Mouse (Mus musculus) right cerebral cortex, postnatal 14 days (tissue): Measurements from ENCODE around the gene Srek1.

ENCODE experiments used
- DNase-seq: peaks from one replicate; pipeline ENCODE4 v3.0.0; 2022

Gene Srek1

GRCm38 (mm10) chr13:103774119-103774757, at the start of gene Srek1:
Srek1 (minus strand) TSS chr13:103774608.
- peak; percentile 97 for DNase-seq

GRCm38 (mm10) chr13:103822270-103822669, 47.9 kb upstream of the Srek1 start:
- no peak for DNase-seq

- no peak for DNase-seq
Measured at GRCm38 (mm10) chr13:103819377-103819776, 45.0 kb upstream of the Srek1 start.

GRCm38 (mm10) chr13:103817935-103818334, 43.5 kb upstream of the Srek1 start:
- no peak for DNase-seq

GRCm38 (mm10) chr13:103807464-103807863, 33.1 kb upstream of the Srek1 start:
- no peak for DNase-seq

GRCm38 (mm10) chr13:103806210-103806851, 31.9 kb upstream of the Srek1 start:
- DNase-seq: peak; percentile 51

- no peak for DNase-seq
Measured at GRCm38 (mm10) chr13:103803721-103804120, 29.3 kb upstream of the Srek1 start.

GRCm38 (mm10) chr13:103801021-103801420, 26.6 kb upstream of the Srek1 start:
- DNase-seq: no peak

GRCm38 (mm10) chr13:103794688-103795543, 20.5 kb upstream of the Srek1 start:
- no peak for DNase-seq

- peak; percentile 35 for DNase-seq
Measured at GRCm38 (mm10) chr13:103779922-103780585, 5.6 kb upstream of the Srek1 start.

- no peak for DNase-seq
Measured at GRCm38 (mm10) chr13:103777126-103777525, 2.7 kb upstream of the Srek1 start.

GRCm38 (mm10) chr13:103773407-103774118, 845 bp downstream of the Srek1 start:
- DNase-seq: no peak

- peak; percentile 17 for DNase-seq
Measured at GRCm38 (mm10) chr13:103772917-103773316, 1.5 kb downstream of the Srek1 start.

GRCm38 (mm10) chr13:103770821-103771220, 3.6 kb downstream of the Srek1 start:
- DNase-seq: no peak

- DNase-seq: no peak
Measured at GRCm38 (mm10) chr13:103767935-103768334, 6.5 kb downstream of the Srek1 start.

- DNase-seq: no peak
Measured at GRCm38 (mm10) chr13:103763640-103764039, 10.8 kb downstream of the Srek1 start.

- DNase-seq: no peak
Measured at GRCm38 (mm10) chr13:103761971-103762370, 12.4 kb downstream of the Srek1 start.

- peak; percentile 21 for DNase-seq
Measured at GRCm38 (mm10) chr13:103751421-103751820, 23.0 kb downstream of the Srek1 start.

- no peak for DNase-seq
Measured at GRCm38 (mm10) chr13:103745688-103746087, 28.7 kb downstream of the Srek1 start.

GRCm38 (mm10) chr13:103745160-103745559, 29.2 kb downstream of the Srek1 start:
- no peak for DNase-seq

- no peak for DNase-seq
Measured at GRCm38 (mm10) chr13:103735330-103736007, 38.9 kb downstream of the Srek1 start.

GRCm38 (mm10) chr13:103726872-103727271, 47.5 kb downstream of the Srek1 start:
- DNase-seq: no peak
